Mouse (Mus musculus) lung, postnatal 0 days (tissue): ENCODE measurements around the gene Napepld. TPM values are rescaled to one million over a fixed set of nuclear protein-coding genes. Genes with fewer than 3 reads are reported as not detected.
"Not testable (repeated sequence)": the region's sequence is repeated elsewhere in the genome, so short reads cannot be mapped to it uniquely, and the experiment has no call there.

Experiments
- ATAC-seq: fragments of 200-750 bp; cut with Nextera tagmentation; 2 replicates; pipeline ENCODE4 v1.8.0; 2017; ENCODE audit warnings: moderate library complexity
- DNase-seq: peaks from one replicate; pipeline ENCODE4 v3.0.0-alpha.2; 2016; ENCODE audit warnings: low spot score
- H3K27ac ChIP-seq: fragments of 300-500 bp; sonication (generic); 2 replicates; pipeline ENCODE4 v1.5.1; 2014; ENCODE audit warnings: antibody characterized with exemption, mild to moderate bottlenecking, low read length, mixed read lengths
- H3K27me3 ChIP-seq: fragments of 300-500 bp; sonication (generic); replicated peaks from 2 replicates; pipeline ENCODE4 v1.6.1; 2014; ENCODE audit warnings: low read length, mixed read lengths; ENCODE audit not compliant: insufficient read depth
- H3K36me3 ChIP-seq: fragments of 300-500 bp; sonication (generic); 2 replicates; pipeline ENCODE4 v1.6.1; 2014; ENCODE audit warnings: low read length, mixed read lengths; ENCODE audit not compliant: insufficient read depth
- H3K4me1 ChIP-seq: fragments of 300-500 bp; sonication (generic); 2 replicates; pipeline ENCODE4 v1.6.1; 2014; ENCODE audit warnings: antibody characterized with exemption, low read depth, low read length, mixed read lengths; ENCODE audit not compliant: insufficient read depth
- H3K4me2 ChIP-seq: fragments of 300-500 bp; sonication (generic); replicated peaks from 2 replicates; pipeline ENCODE4 v1.6.1; 2014; ENCODE audit warnings: low read depth, mild to moderate bottlenecking, low read length, moderate library complexity, mixed read lengths
- H3K4me3 ChIP-seq: fragments of 300-500 bp; sonication (generic); 2 replicates; pipeline ENCODE4 v1.5.1; 2014; ENCODE audit warnings: low read depth, low read length
- H3K9ac ChIP-seq: fragments of 300-500 bp; sonication (generic); replicated peaks from 2 replicates; pipeline ENCODE4 v1.6.1; 2014; ENCODE audit warnings: low read depth, mild to moderate bottlenecking
- H3K9me3 ChIP-seq: fragments of 300-500 bp; sonication (generic); 2 replicates; pipeline ENCODE4 v1.6.1; 2016; ENCODE audit warnings: low read length, mixed read lengths
- CTCF ChIP-seq: IDR thresholded peaks from 2 replicates; pipeline ENCODE4 v1.5.1; 2016; ENCODE audit warnings: antibody characterized with exemption, mild to moderate bottlenecking
- EP300 ChIP-seq: IDR thresholded peaks from 2 replicates; pipeline ENCODE4 v1.6.1; 2016; ENCODE audit warnings: antibody characterized with exemption, mild to moderate bottlenecking, control low read depth
- WGBS: fragments of 180-500 bp; shearing (Covaris S2); extraction: QIAGEN DNeasy Blood & Tissue Kit; methylation state at CpG from one replicate; pipeline ENCODE4 v1.1.7; 2014; 5-methylcytosine and 5-hydroxymethylcytosine counted together
- polyA plus RNA-seq: library from polyadenylated mRNA; unstranded; fragments of >200 nt; fragmentation: Nextera tagmentation; extraction: Ambion mirVana; gene quantifications from 2 replicates; pipeline ENCODE4 v1.2.1, GENCODE M21; 2015

The Napepld gene
- polyA plus RNA-seq, 1 experiment from 2014 or later, result 2.5 TPM

- H3K9ac ChIP-seq, result no peak overlapping the region
- no peak overlapping the region for H3K27ac ChIP-seq
- no peak overlapping the region for H3K4me2 ChIP-seq
- TF ChIP-seq CTCF (no peak), EP300 (no peak)
- H3K9me3 ChIP-seq, result no peaks in the 10 kb centered on the region
- no peaks in the 10 kb centered on the region for H3K36me3 ChIP-seq
- no peak for DNase-seq
- H3K4me1 ChIP-seq, result no peaks in the 10 kb centered on the region
- 83% methylated on average over 10 of the region's 10 CpGs for WGBS
- ATAC-seq, result no peak
- no peaks in the 10 kb centered on the region for H3K27me3 ChIP-seq
- H3K4me3 ChIP-seq, result no peak overlapping the region
These were observed 16.0 kb upstream of the Napepld start for GRCm38 (mm10) chr5:21717165-21717715.

DNA sequence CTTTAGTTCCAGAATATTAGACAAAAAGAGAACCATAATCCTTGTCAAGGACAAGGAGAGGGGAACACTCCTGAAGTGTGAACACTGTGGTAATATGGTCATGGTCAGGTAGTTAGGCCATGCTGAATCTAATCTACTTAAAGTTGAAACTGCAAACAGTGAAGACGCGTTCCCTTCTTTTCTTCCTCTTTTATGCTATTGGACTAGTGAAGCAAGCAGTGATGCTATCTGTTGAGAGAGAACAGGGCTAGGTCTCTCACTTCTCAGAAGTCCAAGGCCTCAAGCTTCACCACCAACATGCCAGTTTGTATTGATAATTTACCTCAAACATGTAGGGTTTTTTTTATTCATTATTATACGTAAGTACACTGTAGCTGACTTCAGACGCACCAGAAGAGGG lies 13.3 kb upstream of the Napepld start:
- no peaks in the 10 kb centered on the region for H3K9me3 ChIP-seq
- 91% methylated on average over 4 of the region's 4 CpGs for WGBS
- H3K36me3 ChIP-seq, result no peaks in the 10 kb centered on the region
- no peaks in the 10 kb centered on the region for H3K27me3 ChIP-seq
- no peak for DNase-seq
- no peak for ATAC-seq
- no peak overlapping the region for H3K4me2 ChIP-seq
- H3K4me1 ChIP-seq, result no peaks in the 10 kb centered on the region
- H3K9ac ChIP-seq, result no peak overlapping the region
- H3K27ac ChIP-seq, result no peak overlapping the region
- TF ChIP-seq EP300, result no peak
- no peak overlapping the region for H3K4me3 ChIP-seq

GRCm38 (mm10) chr5:21712127-21712715 lies 11.0 kb upstream of the Napepld start:
- TF ChIP-seq CTCF, result no peak
- no peak for TF ChIP-seq EP300
- Histone ChIP-seq H3K4me2 (no peak overlapping the region), H3K27ac (no peak overlapping the region), H3K9me3 (no peaks in the 10 kb centered on the region), H3K36me3 (no peaks in the 10 kb centered on the region), H3K4me1 (no peaks in the 10 kb centered on the region), H3K27me3 (no peaks in the 10 kb centered on the region), H3K9ac (no peak overlapping the region), H3K4me3 (no peak overlapping the region)
- ATAC-seq (no peak), DNase-seq (no peak)
- WGBS, result 57% methylated on average over 13 of the region's 13 CpGs

DNA sequence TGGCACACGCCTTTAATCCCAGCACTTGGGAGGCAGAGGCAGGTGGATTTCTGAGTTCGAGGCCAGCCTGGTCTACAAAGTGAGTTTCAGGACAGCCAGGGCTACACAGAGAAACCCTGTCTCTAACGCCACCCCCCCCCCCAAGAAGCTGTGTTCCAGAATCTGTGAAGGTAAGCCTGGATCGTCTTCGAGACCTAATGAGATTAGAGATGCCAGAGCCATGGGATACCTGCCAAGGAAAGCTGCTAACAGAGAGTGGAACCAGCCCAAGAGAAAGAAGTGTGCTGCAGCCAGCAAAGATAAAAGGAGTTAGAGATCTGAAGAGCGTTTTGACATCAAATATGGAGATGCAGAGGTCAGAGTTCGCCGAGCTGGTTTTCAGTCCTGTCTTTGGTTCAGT lies 6.8 kb upstream of the Napepld start:
- H3K9ac ChIP-seq, H3K27ac ChIP-seq, H3K4me3 ChIP-seq, H3K27me3 ChIP-seq, ATAC-seq, H3K4me1 ChIP-seq, H3K4me2 ChIP-seq, H3K36me3 ChIP-seq, DNase-seq, H3K9me3 ChIP-seq: not testable (repeated sequence)
- WGBS, result 81% methylated on average over 8 of the region's 8 CpGs

DNA sequence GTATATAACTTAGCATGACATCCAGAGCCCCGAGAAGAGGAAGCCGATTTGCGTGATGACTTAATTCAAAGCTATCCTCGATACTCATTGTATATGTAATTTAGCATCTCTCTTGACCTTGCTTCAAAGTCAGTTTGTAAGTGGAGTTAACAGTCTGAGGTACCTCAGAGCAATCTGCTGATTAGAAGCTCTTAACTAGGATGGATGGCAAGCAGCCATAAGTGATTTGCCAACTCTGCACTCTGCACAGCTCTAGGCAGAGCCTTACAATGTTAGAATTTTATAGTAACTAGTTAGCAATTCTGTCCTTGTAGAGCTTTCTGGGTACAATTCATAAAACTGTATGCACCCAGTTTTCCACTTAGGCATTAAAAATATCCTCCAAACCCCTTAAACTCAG lies 5.3 kb upstream of the Napepld start:
- no peaks in the 10 kb centered on the region for H3K36me3 ChIP-seq
- no peak for ATAC-seq
- H3K4me2 ChIP-seq, result no peak overlapping the region
- no peak for DNase-seq
- no peak overlapping the region for H3K27ac ChIP-seq
- H3K4me3 ChIP-seq, result no peak overlapping the region
- H3K9ac ChIP-seq, result no peak overlapping the region
- TF ChIP-seq CTCF (no peak), EP300 (no peak)
- 77% methylated on average over 4 of the region's 4 CpGs for WGBS
- no peaks in the 10 kb centered on the region for H3K9me3 ChIP-seq
- no peaks in the 10 kb centered on the region for H3K27me3 ChIP-seq
- H3K4me1 ChIP-seq, result no peaks in the 10 kb centered on the region

DNA sequence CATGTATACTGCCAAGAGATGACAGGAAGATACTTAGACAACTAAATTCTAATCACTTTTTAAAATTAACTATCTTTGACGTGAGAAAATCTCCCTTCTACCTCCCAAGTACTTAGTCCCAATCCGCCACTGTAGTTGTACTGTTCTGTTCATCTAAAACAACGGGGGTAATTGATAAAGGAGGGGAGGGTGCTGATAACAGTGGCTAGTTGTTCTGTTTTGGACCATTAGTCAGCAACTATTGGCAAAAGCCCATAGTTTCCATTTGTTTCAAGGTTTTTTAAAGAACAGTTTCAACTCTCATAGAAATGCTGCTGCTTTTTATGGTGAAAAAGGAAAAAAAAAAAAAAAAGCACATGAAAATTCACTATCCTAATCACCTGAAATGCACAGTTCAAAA lies 2.5 kb upstream of the Napepld start:
- Histone ChIP-seq H3K4me1 (no peaks in the 10 kb centered on the region), H3K9me3 (no peaks in the 10 kb centered on the region), H3K36me3 (no peaks in the 10 kb centered on the region), H3K4me2 (no peak overlapping the region), H3K27ac (no peak overlapping the region), H3K27me3 (no peaks in the 10 kb centered on the region), H3K9ac (no peak overlapping the region), H3K4me3 (no peak overlapping the region)
- TF ChIP-seq CTCF (no peak), EP300 (no peak)
- DNase-seq (no peak), ATAC-seq (no peak)
- WGBS, result 73% methylated on average over 3 of the region's 3 CpGs
